Mouse (Mus musculus) liver, adult 2 months (tissue): ENCODE measurements around the gene Ndufa6. TPM values are rescaled to one million over a fixed set of nuclear protein-coding genes. Genes with fewer than 3 reads are reported as not detected.

ENCODE experiments used
- DNase-seq: peaks from one replicate; pipeline ENCODE4 v3.0.0-alpha.2; 2011; ENCODE audit warnings: low read depth, low spot score; ENCODE audit errors: extremely low read depth
- H3K27ac ChIP-seq: fragments of 200-500 bp; replicated peaks from 2 replicates; pipeline ENCODE4 v1.5.1; 2012; ENCODE audit warnings: low read depth, mild to moderate bottlenecking, control low read depth, inconsistent platforms, low read length; ENCODE audit not compliant: insufficient read depth
- H3K27me3 ChIP-seq: fragments of 200-500 bp; 2 replicates; pipeline ENCODE4 v1.6.1; 2012; ENCODE audit warnings: mild to moderate bottlenecking, moderate library complexity, low read length, inconsistent platforms; ENCODE audit not compliant: control insufficient read depth, insufficient read depth
- H3K36me3 ChIP-seq: fragments of 200-500 bp; 2 replicates; pipeline ENCODE4 v1.6.1; 2012; ENCODE audit warnings: low read length, inconsistent platforms; ENCODE audit not compliant: control insufficient read depth, insufficient read depth
- H3K4me1 ChIP-seq: fragments of 200-500 bp; 2 replicates; pipeline ENCODE4 v1.6.1; 2011; ENCODE audit warnings: low read length; ENCODE audit not compliant: control insufficient read depth, insufficient read depth
- H3K4me3 ChIP-seq: fragments of 200-500 bp; 2 replicates; pipeline ENCODE4 v1.5.1; 2011; ENCODE audit warnings: low read depth, mild to moderate bottlenecking, control low read depth, low read length, moderate library complexity; ENCODE audit not compliant: insufficient read depth
- H3K79me2 ChIP-seq: fragments of 200-500 bp; 2 replicates; pipeline ENCODE4 v1.6.1; 2012; ENCODE audit warnings: inconsistent platforms, mild to moderate bottlenecking, low read length, moderate library complexity; ENCODE audit not compliant: control insufficient read depth, insufficient read depth
- H3K9ac ChIP-seq: fragments of 200-500 bp; 2 replicates; pipeline ENCODE4 v1.6.1; 2012; ENCODE audit warnings: low read depth, mild to moderate bottlenecking, control low read depth, inconsistent platforms, low read length
- CTCF ChIP-seq: fragments of 200-500 bp; IDR thresholded peaks from 2 replicates; pipeline ENCODE4 v1.5.1; 2011; ENCODE audit warnings: low read depth, low read length, control low read depth
- POLR2A ChIP-seq: fragments of 200-500 bp; IDR thresholded peaks from 2 replicates; pipeline ENCODE4 v1.6.1; 2011; ENCODE audit warnings: low read length, control low read depth; ENCODE audit not compliant: insufficient read depth; ENCODE audit errors: extremely low read depth
- WGBS: fragments of 180-500 bp; shearing (Covaris S2); methylation state at CpG from one replicate; pipeline ENCODE4 v1.1.7; 2018; 5-methylcytosine and 5-hydroxymethylcytosine counted together
- polyA plus RNA-seq: library from polyadenylated mRNA; depleted of rRNA; stranded (reverse); fragments of >200 nt; gene quantifications from 2 replicates; pipeline ENCODE4 v1.2.3, GENCODE M21; 2012; rRNA removed
- total RNA-seq: library from RNA; depleted of rRNA; stranded (reverse); fragments of >200 nt; gene quantifications from 2 replicates; pipeline ENCODE4 v1.2.3, GENCODE M21; 2014; rRNA removed

The Ndufa6 gene
- total and polyA plus RNA-seq, 2 experiments: 441 to 1,175 TPM

DNA sequence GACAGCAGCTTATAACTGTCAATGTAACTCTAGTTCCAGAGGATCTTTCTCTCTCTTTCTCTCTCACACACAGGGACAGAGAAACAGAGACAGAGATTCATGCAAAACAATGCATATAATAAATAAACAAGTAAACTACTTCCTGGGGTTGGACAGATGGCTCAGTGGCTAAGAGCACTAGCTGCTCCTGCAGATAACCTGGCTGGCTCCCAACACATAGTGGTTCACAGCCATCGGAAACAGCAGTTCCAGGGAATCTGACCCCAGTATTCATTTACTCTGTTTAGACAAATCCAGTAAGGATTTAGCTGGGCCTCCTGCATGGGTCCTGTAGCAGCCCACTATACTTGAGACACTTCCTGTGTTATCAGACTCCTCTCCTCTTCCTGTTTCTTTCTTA, 34.5 kb downstream of the Ndufa6 start:
- Histone ChIP-seq H3K4me1 (no peaks in the 10 kb centered on the region), H3K27me3 (no peaks in the 10 kb centered on the region), H3K36me3 (no peaks in the 10 kb centered on the region), H3K4me3 (no peak overlapping the region), H3K9ac (no peak overlapping the region), H3K79me2 (no peaks in the 10 kb centered on the region), H3K27ac (no peak overlapping the region)
- no peak for TF ChIP-seq POLR2A
- TF ChIP-seq CTCF: no peak
- DNase-seq: no peak
- 32% methylated on average over 1 of the region's 1 CpGs for whole genome bisulfite sequencing

DNA sequence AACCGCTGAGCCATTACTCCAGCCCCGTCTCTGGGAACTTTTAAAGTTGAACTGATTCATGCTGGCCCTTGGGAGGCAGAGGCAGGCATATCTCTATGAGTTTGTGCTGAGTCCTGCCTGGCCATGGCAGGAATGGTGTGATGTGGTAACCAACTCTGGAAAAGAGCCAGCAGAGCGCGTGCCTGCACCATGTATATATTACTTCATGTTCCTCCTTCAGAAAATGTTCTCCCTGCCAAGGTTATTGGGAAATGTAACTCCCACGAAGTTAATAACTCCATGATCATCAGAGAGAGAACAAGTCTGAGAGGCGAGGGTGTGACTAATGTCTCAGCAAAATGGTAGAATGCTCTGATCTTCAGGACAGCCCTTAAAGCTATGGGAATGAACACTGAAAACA, 36.3 kb downstream of the Ndufa6 start:
- no peak overlapping the region for H3K4me3 ChIP-seq
- H3K27me3 ChIP-seq: no peaks in the 10 kb centered on the region
- no peaks in the 10 kb centered on the region for H3K4me1 ChIP-seq
- H3K36me3 ChIP-seq: no peaks in the 10 kb centered on the region
- H3K27ac ChIP-seq: no peak overlapping the region
- WGBS: 80% methylated on average over 6 of the region's 6 CpGs
- no peaks in the 10 kb centered on the region for H3K79me2 ChIP-seq
- no peak overlapping the region for H3K9ac ChIP-seq
- no peak for TF ChIP-seq CTCF
- no peak for TF ChIP-seq POLR2A
- DNase-seq: no peak

DNA sequence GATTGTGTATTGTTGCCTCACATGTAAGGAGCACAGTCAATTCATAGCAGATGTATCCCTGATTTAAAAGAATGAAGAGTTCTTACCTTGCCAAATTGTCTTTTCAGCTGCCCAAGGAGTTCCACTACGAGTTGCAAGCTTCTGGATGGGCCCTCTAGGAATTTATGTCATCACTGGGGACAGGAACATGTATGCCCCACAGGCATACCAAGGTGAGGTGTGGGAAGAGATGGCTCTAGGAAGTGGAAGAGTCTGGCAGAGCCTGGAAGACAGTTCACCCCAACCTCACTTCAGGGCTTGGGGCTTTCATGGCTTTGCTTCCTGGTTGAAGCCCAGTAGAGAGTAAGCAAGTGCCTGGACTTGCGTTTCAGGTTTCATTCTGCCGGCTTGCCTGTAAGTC, 45.7 kb downstream of the Ndufa6 start:
- Histone ChIP-seq H3K4me1 (no peaks in the 10 kb centered on the region), H3K36me3 (no peaks in the 10 kb centered on the region), H3K27ac (no peak overlapping the region), H3K4me3 (no peak overlapping the region), H3K79me2 (no peaks in the 10 kb centered on the region), H3K27me3 (no peaks in the 10 kb centered on the region), H3K9ac (no peak overlapping the region)
- DNase-seq: no peak
- TF ChIP-seq POLR2A (no peak), CTCF (no peak)
- 84% methylated on average over 3 of the region's 3 CpGs for WGBS

DNA sequence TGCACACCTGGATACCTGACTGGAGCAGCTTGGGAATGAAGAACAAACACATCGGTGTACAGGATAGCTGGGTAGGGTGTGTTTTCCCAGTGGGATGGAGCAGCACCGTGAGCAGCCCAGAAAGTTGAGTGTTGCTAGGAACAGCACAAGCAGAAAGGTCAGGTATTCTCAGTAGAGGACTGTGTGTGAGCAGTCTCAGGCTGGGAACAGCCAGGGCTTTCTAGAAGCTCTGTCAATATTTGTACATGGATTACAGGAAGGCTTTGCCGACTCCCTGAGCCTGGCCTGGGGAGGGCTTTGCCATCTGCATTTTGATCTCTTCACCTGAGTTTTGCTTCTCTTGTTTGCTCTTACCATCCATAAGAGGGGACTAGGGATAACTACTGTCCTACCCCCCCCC, 47.0 kb downstream of the Ndufa6 start:
- no peak overlapping the region for H3K9ac ChIP-seq
- no peak overlapping the region for H3K4me3 ChIP-seq
- H3K4me1 ChIP-seq: no peaks in the 10 kb centered on the region
- no peak for TF ChIP-seq CTCF
- TF ChIP-seq POLR2A: no peak
- no peaks in the 10 kb centered on the region for H3K79me2 ChIP-seq
- H3K27me3 ChIP-seq: no peaks in the 10 kb centered on the region
- DNase-seq: no peak
- H3K36me3 ChIP-seq: no peaks in the 10 kb centered on the region
- WGBS: 21% methylated on average over 3 of the region's 3 CpGs
- no peak overlapping the region for H3K27ac ChIP-seq

Other genes with a start within 250 kb of the Ndufa6 start
- 1.3 and 1.8 TPM in 2 replicates for gene Ccdc134, start 226.4 kb downstream of the Ndufa6 start, total RNA-seq
- 5.2 and 8.2 TPM in 2 replicates for gene Ccdc134, start 226.4 kb downstream of the Ndufa6 start, polyA plus RNA-seq
- gene Srebf2, start 207.1 kb downstream of the Ndufa6 start, total RNA-seq: 16.5 and 25.0 TPM in 2 replicates
- gene Srebf2, start 207.1 kb downstream of the Ndufa6 start, polyA plus RNA-seq: 66.3 and 71.2 TPM in 2 replicates
- 0.09 and 0.47 TPM in 2 replicates for gene Shisa8, start 141.5 kb downstream of the Ndufa6 start, total RNA-seq
- gene Shisa8, start 141.5 kb downstream of the Ndufa6 start, polyA plus RNA-seq: 0.07 and 0.77 TPM in 2 replicates
- 0.28 and 0.54 TPM in 2 replicates for gene Tnfrsf13c, start 130.0 kb downstream of the Ndufa6 start, total RNA-seq
- 0.17 and 0.34 TPM in 2 replicates for gene Tnfrsf13c, start 130.0 kb downstream of the Ndufa6 start, polyA plus RNA-seq
- 3.0 and 3.7 TPM in 2 replicates for gene Cenpm, start 109.6 kb downstream of the Ndufa6 start, total RNA-seq
- 11.5 and 17.4 TPM in 2 replicates for gene Cenpm, start 109.6 kb downstream of the Ndufa6 start, polyA plus RNA-seq
- gene 1500009C09Rik, start 101.9 kb downstream of the Ndufa6 start, total RNA-seq: 0.18 TPM in 1 of 2 replicates, not detected in the other
- gene 1500009C09Rik, start 101.9 kb downstream of the Ndufa6 start, polyA plus RNA-seq: not detected in 2 replicates
- 0.09 and 0.13 TPM in 2 replicates for gene Sept3, start 79.4 kb downstream of the Ndufa6 start, total RNA-seq
- 0.04 and 0.16 TPM in 2 replicates for gene Sept3, start 79.4 kb downstream of the Ndufa6 start, polyA plus RNA-seq
- not detected in 2 replicates for gene Wbp2nl, start 55.4 kb downstream of the Ndufa6 start, total RNA-seq
- not detected in 2 replicates for gene Wbp2nl, start 55.4 kb downstream of the Ndufa6 start, polyA plus RNA-seq
- gene Naga, start 15.4 kb downstream of the Ndufa6 start, total RNA-seq: 29.6 and 30.1 TPM in 2 replicates
- gene Naga, start 15.4 kb downstream of the Ndufa6 start, polyA plus RNA-seq: 61.9 and 67.0 TPM in 2 replicates
- 0.09 and 0.54 TPM in 2 replicates for gene Pheta2, start 15.4 kb downstream of the Ndufa6 start, total RNA-seq
- gene Pheta2, start 15.4 kb downstream of the Ndufa6 start, polyA plus RNA-seq: 0.10 and 0.19 TPM in 2 replicates
- 137 and 141 TPM in 2 replicates for gene Smdt1, start 15.4 kb downstream of the Ndufa6 start, total RNA-seq
- 165 and 186 TPM in 2 replicates for gene Smdt1, start 15.4 kb downstream of the Ndufa6 start, polyA plus RNA-seq
- 83.3 and 105 TPM in 2 replicates for gene Cyp2d22, start 25.9 kb upstream of the Ndufa6 start, total RNA-seq
- 316 and 337 TPM in 2 replicates for gene Cyp2d22, start 25.9 kb upstream of the Ndufa6 start, polyA plus RNA-seq
- 0.46 and 0.54 TPM in 2 replicates for gene Cyp2d11, start 39.7 kb upstream of the Ndufa6 start, total RNA-seq
- gene Cyp2d11, start 39.7 kb upstream of the Ndufa6 start, polyA plus RNA-seq: 0.32 and 0.91 TPM in 2 replicates
- gene Cyp2d10, start 52.9 kb upstream of the Ndufa6 start, total RNA-seq: 729 and 912 TPM in 2 replicates
- 1,682 and 1,823 TPM in 2 replicates for gene Cyp2d10, start 52.9 kb upstream of the Ndufa6 start, polyA plus RNA-seq
- 46.2 and 99.8 TPM in 2 replicates for gene Cyp2d9, start 79.1 kb upstream of the Ndufa6 start, total RNA-seq
- 103 and 162 TPM in 2 replicates for gene Cyp2d9, start 79.1 kb upstream of the Ndufa6 start, polyA plus RNA-seq
- 0.65 TPM in 1 of 2 replicates, not detected in the other for gene Cyp2d12, start 200.8 kb upstream of the Ndufa6 start, total RNA-seq
- 0.63 and 0.65 TPM in 2 replicates for gene Cyp2d12, start 200.8 kb upstream of the Ndufa6 start, polyA plus RNA-seq